Mouse (Mus musculus): ENCODE measurements around the gene Fam193a. TPM values are rescaled to one million over a fixed set of nuclear protein-coding genes. Genes with fewer than 3 reads are reported as not detected.

The Fam193a gene
- polyA plus RNA-seq, 1 experiment from 2014 or later, result 6.7 TPM

DNA sequence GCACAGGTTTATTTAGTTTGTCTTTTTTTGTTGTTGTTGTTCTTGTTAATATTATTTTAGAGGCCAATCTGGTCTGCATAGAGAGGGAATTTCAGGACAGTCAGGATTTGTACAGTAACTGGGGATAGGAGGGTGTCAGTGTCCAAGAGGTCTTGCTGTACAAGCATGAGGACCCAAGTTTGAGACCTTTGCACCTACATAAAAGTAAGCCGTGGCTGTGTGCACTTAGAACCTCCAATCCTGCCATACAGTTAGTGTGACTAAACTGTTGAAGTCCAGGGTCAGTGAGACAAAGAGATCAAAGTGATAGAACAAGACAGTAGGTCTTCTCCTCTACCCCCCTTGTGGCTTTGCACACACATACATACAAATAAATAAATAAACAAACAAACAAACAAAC, 64.1 kb downstream of the Fam193a start:
- Histone ChIP-seq H3K36me3 (ENCODE audit: control insufficient read depth, insufficient read depth, low read length) (peaks cover 6% of the 10 kb centered on the region), H3K9me3 (ENCODE audit: control insufficient read depth, low read length) (no peaks in the 10 kb centered on the region), H3K4me3 (ENCODE audit: low read length) (no peak overlapping the region), H3K27ac (ENCODE audit: low read length) (no peak overlapping the region), H3K4me1 (ENCODE audit: control insufficient read depth, insufficient read depth, low read length) (no peaks in the 10 kb centered on the region), H3K27me3 (replicated peaks; ENCODE audit: control insufficient read depth, insufficient read depth, low read length) (no peaks in the 10 kb centered on the region), H3K4me2 (ENCODE audit: low read depth, low read length) (no peak overlapping the region), H3K9ac (ENCODE audit: low read depth, low read length) (no peak overlapping the region)
- ATAC-seq, result peak; percentile 28; the same call in 1 of the 2 replicates
- WGBS, result 70% methylated on average over 1 of the region's 1 CpGs

DNA sequence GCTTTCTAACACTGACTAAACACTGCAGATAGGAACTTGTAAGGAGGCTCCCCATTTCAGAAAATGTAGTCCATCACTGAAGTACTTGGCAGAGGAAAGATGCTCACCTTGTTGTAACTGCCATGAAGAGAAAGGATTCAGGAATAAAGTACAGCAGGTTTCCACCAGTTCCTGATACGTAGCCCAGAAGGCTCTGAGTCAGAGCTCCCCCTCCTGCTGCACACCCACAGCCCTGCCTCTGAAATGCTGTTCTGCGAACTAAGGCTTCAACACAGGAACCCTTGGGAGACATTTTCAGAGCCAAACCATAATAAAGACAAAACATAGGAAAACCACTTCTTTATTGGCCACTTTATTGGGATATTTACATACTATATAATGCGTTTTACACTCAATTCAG, 64.5 kb downstream of the Fam193a start:
- Histone ChIP-seq H3K9ac (ENCODE audit: low read depth, low read length) (no peak overlapping the region), H3K27me3 (replicated peaks; ENCODE audit: control insufficient read depth, insufficient read depth, low read length) (no peaks in the 10 kb centered on the region), H3K4me3 (ENCODE audit: low read length) (no peak overlapping the region), H3K36me3 (ENCODE audit: control insufficient read depth, insufficient read depth, low read length) (peaks cover 6% of the 10 kb centered on the region), H3K9me3 (ENCODE audit: control insufficient read depth, low read length) (no peaks in the 10 kb centered on the region), H3K27ac (ENCODE audit: low read length) (no peak overlapping the region), H3K4me2 (ENCODE audit: low read depth, low read length) (no peak overlapping the region), H3K4me1 (ENCODE audit: control insufficient read depth, insufficient read depth, low read length) (no peaks in the 10 kb centered on the region)
- no peak for ATAC-seq
- WGBS, result 89% methylated on average over 3 of the region's 3 CpGs

DNA sequence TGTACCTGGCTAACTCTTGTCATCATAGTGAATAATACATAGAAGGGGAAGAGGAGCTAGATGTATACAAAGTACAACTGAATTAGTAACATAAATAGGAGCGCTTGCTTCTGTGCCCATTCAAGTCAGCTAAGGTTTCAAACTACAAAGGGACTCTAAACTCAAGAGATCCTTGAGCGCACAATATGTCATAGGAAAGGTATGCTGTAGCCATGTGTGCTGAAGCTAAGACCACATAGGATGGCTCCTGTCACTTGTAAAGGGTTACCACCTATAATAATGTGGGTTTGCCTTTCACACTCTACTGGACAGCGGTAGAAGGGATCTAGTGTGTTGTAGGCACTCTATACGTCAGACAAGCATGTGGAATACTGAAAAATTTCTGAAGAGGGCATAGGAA, 68.3 kb downstream of the Fam193a start:
- Histone ChIP-seq H3K27me3 (replicated peaks; ENCODE audit: control insufficient read depth, insufficient read depth, low read length) (no peaks in the 10 kb centered on the region), H3K27ac (ENCODE audit: low read length) (no peak overlapping the region), H3K36me3 (ENCODE audit: control insufficient read depth, insufficient read depth, low read length) (peaks cover 6% of the 10 kb centered on the region), H3K4me2 (ENCODE audit: low read depth, low read length) (no peak overlapping the region), H3K4me3 (ENCODE audit: low read length) (no peak overlapping the region), H3K9me3 (ENCODE audit: control insufficient read depth, low read length) (no peaks in the 10 kb centered on the region), H3K9ac (ENCODE audit: low read depth, low read length) (no peak overlapping the region), H3K4me1 (ENCODE audit: control insufficient read depth, insufficient read depth, low read length) (no peaks in the 10 kb centered on the region)
- 92% methylated on average over 4 of the region's 4 CpGs for WGBS
- ATAC-seq, result no peak

DNA sequence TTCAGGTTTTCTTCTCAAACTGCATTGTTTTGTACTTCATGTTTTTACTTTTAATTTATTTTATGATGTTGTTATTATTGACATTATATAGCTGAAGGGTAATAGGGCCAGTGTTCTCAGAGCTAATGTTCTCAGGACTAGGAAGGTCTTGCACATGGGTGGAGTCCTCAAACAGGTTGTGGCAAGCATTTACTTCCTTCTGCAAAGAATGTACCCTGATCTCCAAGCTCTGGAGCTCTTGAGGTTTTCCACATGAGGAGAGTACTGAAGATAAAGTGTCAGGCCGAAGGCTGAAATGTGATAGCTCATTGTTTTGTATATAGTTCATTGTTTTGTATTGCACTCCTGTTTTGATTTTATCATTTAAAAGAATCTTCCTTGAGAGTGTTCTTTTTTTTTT, 68.9 kb downstream of the Fam193a start:
- Histone ChIP-seq H3K9ac (ENCODE audit: low read depth, low read length) (no peak overlapping the region), H3K27ac (ENCODE audit: low read length) (no peak overlapping the region), H3K4me1 (ENCODE audit: control insufficient read depth, insufficient read depth, low read length) (no peaks in the 10 kb centered on the region), H3K27me3 (replicated peaks; ENCODE audit: control insufficient read depth, insufficient read depth, low read length) (no peaks in the 10 kb centered on the region), H3K4me3 (ENCODE audit: low read length) (no peak overlapping the region), H3K4me2 (ENCODE audit: low read depth, low read length) (no peak overlapping the region), H3K36me3 (ENCODE audit: control insufficient read depth, insufficient read depth, low read length) (peaks cover 6% of the 10 kb centered on the region), H3K9me3 (ENCODE audit: control insufficient read depth, low read length) (no peaks in the 10 kb centered on the region)
- ATAC-seq, result no peak
- WGBS, result 93% methylated on average over 1 of the region's 1 CpGs

DNA sequence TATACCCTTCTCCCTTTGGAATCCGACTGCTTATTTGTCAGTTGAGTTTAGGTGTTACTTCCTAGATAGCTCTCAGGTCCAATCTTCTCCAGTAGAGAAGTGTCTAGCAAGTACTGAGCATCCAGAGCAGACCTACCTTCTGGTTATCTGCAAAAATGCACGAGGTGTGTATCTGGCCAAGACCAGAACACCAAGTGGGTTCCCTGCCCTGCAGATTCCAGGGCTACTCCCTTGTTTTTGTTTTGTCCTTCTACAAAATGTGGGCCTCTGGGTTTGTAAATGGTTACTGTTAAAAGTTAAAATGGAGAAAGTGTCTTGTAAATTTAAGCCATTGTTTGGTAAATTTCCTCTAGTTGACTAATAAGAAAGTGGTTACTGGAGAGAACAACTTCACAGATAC, 70.0 kb downstream of the Fam193a start:
- Histone ChIP-seq H3K9me3 (ENCODE audit: control insufficient read depth, low read length) (no peaks in the 10 kb centered on the region), H3K36me3 (ENCODE audit: control insufficient read depth, insufficient read depth, low read length) (peaks cover 5% of the 10 kb centered on the region), H3K27me3 (replicated peaks; ENCODE audit: control insufficient read depth, insufficient read depth, low read length) (no peaks in the 10 kb centered on the region), H3K4me2 (ENCODE audit: low read depth, low read length) (no peak overlapping the region), H3K27ac (ENCODE audit: low read length) (no peak overlapping the region), H3K9ac (ENCODE audit: low read depth, low read length) (no peak overlapping the region), H3K4me3 (ENCODE audit: low read length) (no peak overlapping the region), H3K4me1 (ENCODE audit: control insufficient read depth, insufficient read depth, low read length) (no peaks in the 10 kb centered on the region)
- 87% methylated on average over 2 of the region's 2 CpGs for WGBS
- no peak for ATAC-seq

DNA sequence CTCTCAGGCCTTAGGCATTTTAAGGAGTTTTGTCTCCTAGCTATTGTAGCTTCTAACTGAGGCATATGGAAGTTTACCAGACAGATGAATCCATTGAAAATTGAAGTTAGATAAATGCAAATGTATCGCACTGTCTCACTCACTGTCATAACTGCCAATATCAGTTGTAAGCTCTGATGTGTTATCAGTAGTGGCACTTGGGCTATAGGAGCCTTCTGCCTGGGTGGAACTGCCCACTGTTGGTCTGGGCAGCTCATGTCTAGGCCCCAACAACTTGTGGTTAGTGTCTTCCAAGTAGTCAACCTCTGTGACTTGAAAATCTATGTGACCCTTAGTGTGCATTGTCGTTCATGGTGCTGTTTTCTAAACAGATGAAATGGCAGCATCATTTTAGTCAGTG, 72.1 kb downstream of the Fam193a start:
- no peak overlapping the region for H3K27ac ChIP-seq (ENCODE audit: low read length)
- WGBS, result 95% methylated on average over 2 of the region's 2 CpGs
- peaks cover 5% of the 10 kb centered on the region; the same call in 1 of the 2 replicates for H3K36me3 ChIP-seq (ENCODE audit: control insufficient read depth, insufficient read depth, low read length)
- ATAC-seq, result no peak
- H3K9ac ChIP-seq (ENCODE audit: low read depth, low read length), result no peak overlapping the region
- H3K4me1 ChIP-seq (ENCODE audit: control insufficient read depth, insufficient read depth, low read length), result no peaks in the 10 kb centered on the region
- no peaks in the 10 kb centered on the region for H3K9me3 ChIP-seq (ENCODE audit: control insufficient read depth, low read length)
- H3K4me3 ChIP-seq (ENCODE audit: low read length), result no peak overlapping the region
- no peak overlapping the region for H3K4me2 ChIP-seq (ENCODE audit: low read depth, low read length)
- H3K27me3 ChIP-seq (replicated peaks; ENCODE audit: control insufficient read depth, insufficient read depth, low read length), result no peaks in the 10 kb centered on the region

DNA sequence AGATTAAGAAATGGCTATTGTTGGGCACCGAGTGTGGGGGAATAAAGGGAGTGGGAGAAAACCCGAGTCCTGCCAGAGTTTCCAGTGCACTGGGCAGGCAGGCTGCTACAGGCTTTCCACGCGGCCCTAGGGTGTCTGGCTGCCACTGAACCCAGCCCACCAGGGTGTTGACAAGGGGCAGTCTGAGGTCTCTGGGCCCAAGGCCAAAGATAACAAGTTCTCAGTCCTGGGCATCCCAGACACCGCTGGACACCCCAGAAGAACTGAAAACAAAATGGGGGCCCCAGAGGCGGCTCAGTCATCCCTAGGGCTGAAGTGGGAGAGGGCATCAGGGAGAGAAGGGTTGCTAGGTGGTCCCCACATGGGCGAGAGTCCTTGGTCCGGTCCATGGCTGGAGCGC, 76.5 kb downstream of the Fam193a start:
- Histone ChIP-seq H3K4me3 (ENCODE audit: low read length) (no peak overlapping the region), H3K4me1 (ENCODE audit: control insufficient read depth, insufficient read depth, low read length) (no peaks in the 10 kb centered on the region), H3K27me3 (replicated peaks; ENCODE audit: control insufficient read depth, insufficient read depth, low read length) (no peaks in the 10 kb centered on the region), H3K9me3 (ENCODE audit: control insufficient read depth, low read length) (no peaks in the 10 kb centered on the region), H3K4me2 (ENCODE audit: low read depth, low read length) (no peak overlapping the region), H3K27ac (ENCODE audit: low read length) (no peak overlapping the region), H3K9ac (ENCODE audit: low read depth, low read length) (no peak overlapping the region), H3K36me3 (ENCODE audit: control insufficient read depth, insufficient read depth, low read length) (peaks cover 8% of the 10 kb centered on the region; the same call in 1 of the 2 replicates)
- WGBS, result 90% methylated on average over 9 of the region's 9 CpGs
- no peak for ATAC-seq

DNA sequence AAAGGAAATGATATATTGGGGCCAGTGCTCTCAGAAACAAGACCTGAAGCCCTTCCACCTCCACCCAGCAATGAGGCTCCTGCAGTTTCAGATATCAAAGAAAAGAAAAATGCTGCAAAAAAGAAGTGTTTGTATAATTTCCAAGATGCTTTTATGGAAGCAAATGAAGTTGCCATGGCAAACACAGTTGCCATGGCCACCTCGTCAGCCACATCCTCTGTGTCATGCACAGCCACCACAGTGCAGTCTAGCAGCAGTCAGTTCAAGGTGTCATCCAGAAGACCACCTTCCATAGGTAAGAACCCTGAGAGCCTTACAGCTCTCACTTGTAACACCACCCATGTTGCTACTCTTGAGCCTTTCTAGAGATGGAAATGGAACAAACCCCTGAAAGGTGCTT, 89.3 kb downstream of the Fam193a start:
- no peak overlapping the region for H3K27ac ChIP-seq (ENCODE audit: low read length)
- no peak overlapping the region for H3K4me3 ChIP-seq (ENCODE audit: low read length)
- peaks cover 11% of the 10 kb centered on the region for H3K36me3 ChIP-seq (ENCODE audit: control insufficient read depth, insufficient read depth, low read length)
- no peak overlapping the region for H3K4me2 ChIP-seq (ENCODE audit: low read depth, low read length)
- no peak for ATAC-seq
- 76% methylated on average over 1 of the region's 1 CpGs for WGBS
- H3K27me3 ChIP-seq (replicated peaks; ENCODE audit: control insufficient read depth, insufficient read depth, low read length), result no peaks in the 10 kb centered on the region
- no peaks in the 10 kb centered on the region for H3K4me1 ChIP-seq (ENCODE audit: control insufficient read depth, insufficient read depth, low read length)
- H3K9ac ChIP-seq (ENCODE audit: low read depth, low read length), result no peak overlapping the region
- H3K9me3 ChIP-seq (ENCODE audit: control insufficient read depth, low read length), result no peaks in the 10 kb centered on the region

DNA sequence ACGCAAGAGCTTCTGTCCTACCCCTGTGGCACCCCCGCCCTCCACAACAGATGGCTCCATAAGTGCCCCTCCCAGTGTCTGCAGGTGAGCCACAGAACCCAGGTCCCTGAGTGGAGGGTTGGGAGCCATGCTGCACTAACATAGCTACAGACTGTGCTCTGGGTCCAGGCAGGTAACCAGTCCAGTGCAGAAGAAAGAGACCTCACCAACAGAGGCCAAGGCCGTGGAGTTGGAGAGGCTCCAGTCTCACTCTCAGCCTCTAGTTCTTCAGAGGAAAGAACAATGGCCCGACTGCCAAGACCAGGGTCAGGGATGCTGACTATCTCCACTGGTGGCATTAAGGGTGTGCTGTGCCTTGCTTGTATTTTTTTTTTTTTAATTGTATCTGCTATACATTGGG, 91.6 kb downstream of the Fam193a start:
- H3K36me3 ChIP-seq (ENCODE audit: control insufficient read depth, insufficient read depth, low read length), result peaks cover 19% of the 10 kb centered on the region
- H3K9me3 ChIP-seq (ENCODE audit: control insufficient read depth, low read length), result no peaks in the 10 kb centered on the region
- H3K27ac ChIP-seq (ENCODE audit: low read length), result no peak overlapping the region
- no peaks in the 10 kb centered on the region for H3K4me1 ChIP-seq (ENCODE audit: control insufficient read depth, insufficient read depth, low read length)
- H3K9ac ChIP-seq (ENCODE audit: low read depth, low read length), result no peak overlapping the region
- no peak for ATAC-seq
- 98% methylated on average over 4 of the region's 4 CpGs for WGBS
- H3K4me2 ChIP-seq (ENCODE audit: low read depth, low read length), result no peak overlapping the region
- no peak overlapping the region for H3K4me3 ChIP-seq (ENCODE audit: low read length)
- no peaks in the 10 kb centered on the region for H3K27me3 ChIP-seq (replicated peaks; ENCODE audit: control insufficient read depth, insufficient read depth, low read length)

DNA sequence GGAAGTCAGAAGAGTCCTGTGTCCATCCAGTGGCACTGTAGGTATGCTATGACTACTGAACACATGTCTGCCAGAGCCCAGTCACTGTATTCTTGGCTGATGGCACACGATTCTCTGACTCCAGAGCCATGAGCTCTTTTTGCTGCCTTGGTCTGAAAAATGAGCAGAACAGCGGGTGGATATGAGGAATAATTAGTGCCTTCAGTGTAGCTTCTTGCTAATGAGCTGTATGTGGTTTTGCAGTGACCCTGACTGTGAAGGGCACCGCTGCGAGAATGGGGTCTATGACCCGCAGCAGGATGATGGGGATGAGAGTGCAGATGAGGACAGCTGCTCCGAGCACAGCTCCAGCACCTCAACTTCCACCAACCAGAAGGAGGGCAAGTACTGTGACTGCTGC, 92.1 kb downstream of the Fam193a start:
- H3K27ac ChIP-seq (ENCODE audit: low read length), result no peak overlapping the region
- H3K4me2 ChIP-seq (ENCODE audit: low read depth, low read length), result no peak overlapping the region
- 93% methylated on average over 6 of the region's 6 CpGs for WGBS
- no peak for ATAC-seq
- no peak overlapping the region for H3K9ac ChIP-seq (ENCODE audit: low read depth, low read length)
- no peaks in the 10 kb centered on the region for H3K4me1 ChIP-seq (ENCODE audit: control insufficient read depth, insufficient read depth, low read length)
- H3K36me3 ChIP-seq (ENCODE audit: control insufficient read depth, insufficient read depth, low read length), result peaks cover 19% of the 10 kb centered on the region
- H3K4me3 ChIP-seq (ENCODE audit: low read length), result no peak overlapping the region
- H3K9me3 ChIP-seq (ENCODE audit: control insufficient read depth, low read length), result no peaks in the 10 kb centered on the region
- no peaks in the 10 kb centered on the region for H3K27me3 ChIP-seq (replicated peaks; ENCODE audit: control insufficient read depth, insufficient read depth, low read length)
